Mouse (Mus musculus) fibroblast of lung, adult 2 months (primary cell): ENCODE data around the gene Pitpnm2.

Experiments
- DNase-seq: peaks from one replicate; pipeline ENCODE4 v3.0.0-alpha.2; 2011; ENCODE audit warnings: low read depth

Gene Pitpnm2

DNA sequence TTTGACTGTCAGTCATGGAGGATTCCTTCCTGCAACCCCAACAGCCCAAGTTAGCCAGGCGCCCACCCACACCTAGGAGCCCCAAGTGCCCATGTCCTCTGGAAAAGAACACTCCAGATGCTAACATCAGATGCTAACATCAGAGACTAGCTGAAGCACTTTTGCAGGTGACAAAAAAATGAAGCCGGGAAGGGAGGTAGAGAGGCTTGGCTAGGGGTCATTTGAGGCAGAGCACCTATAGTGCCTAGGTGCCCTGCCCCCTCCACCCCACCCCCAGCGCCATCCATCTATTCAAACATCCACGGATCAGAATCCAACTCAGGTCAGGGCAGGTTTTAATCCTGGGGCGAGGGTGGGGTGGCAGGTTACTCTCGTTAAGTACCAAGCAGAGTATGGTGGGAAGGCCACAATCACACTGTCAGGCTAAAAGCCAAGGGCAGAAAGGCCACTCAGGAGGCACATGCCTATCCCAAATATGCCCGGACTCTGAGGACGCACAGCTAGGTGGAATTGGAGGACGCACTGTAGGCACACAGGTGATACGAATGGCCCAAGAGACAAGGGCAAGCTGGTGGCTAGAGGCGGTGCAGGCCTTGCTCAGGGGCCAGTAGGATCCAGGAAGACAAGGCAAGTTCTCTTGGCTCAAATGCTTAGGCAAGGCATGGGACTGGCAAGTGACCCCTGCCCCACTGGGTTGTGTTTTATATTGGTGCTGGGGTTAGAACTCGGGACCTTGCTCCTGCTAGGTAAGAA is 155.5 kb downstream of the Pitpnm2 start:
- no peak for DNase-seq

GRCm38 (mm10) chr5:124093120-124093794 is 156.3 kb downstream of the Pitpnm2 start:
- no peak for DNase-seq

DNA sequence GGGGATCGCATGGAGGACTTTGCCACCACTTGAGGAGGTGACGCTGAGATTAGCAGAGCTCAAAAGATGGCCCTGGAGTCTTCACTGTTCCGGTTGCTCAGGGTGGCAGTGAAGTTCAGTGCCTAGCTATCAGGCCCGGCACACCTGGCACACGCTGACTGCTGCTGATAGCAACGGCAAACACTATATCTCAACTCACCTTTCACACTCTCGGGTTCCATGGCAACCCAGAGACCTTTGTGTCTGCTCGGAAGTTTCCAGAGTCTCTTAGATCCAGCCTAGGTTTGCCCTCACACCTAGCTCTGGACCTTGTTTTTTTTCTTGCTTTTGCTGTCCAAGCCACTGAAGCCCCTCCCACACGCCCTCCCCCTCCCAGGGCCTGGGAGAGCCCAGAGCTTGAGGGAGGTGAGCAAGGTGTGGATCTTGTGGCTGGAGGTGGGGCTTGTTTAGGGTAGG is 157.6 kb downstream of the Pitpnm2 start:
- no peak for DNase-seq

- DNase-seq, result no peak
Observed at GRCm38 (mm10) chr5:124089868-124090267, 159.7 kb downstream of the Pitpnm2 start.

GRCm38 (mm10) chr5:124086876-124087275 is 162.7 kb downstream of the Pitpnm2 start:
- no peak for DNase-seq

DNA sequence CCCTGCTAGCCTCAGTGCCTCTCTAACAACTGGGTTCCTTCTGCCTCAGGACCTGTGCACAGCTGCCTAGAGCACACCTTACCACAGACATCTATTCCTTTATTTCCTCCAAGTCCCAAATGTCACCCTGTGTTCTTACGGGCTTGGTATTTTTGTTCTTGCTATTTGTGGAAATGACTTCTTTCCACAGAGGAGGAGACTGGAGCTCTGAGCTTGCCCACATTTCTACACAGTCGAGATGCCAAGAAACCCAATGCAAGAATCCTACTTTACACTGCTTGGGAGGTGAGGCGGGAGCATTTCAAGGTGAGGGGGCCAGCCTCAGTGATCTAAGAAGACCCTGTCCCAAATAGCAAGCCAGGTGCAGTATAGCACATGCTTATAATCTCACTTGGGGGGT is 164.0 kb downstream of the Pitpnm2 start:
- DNase-seq, result no peak

GRCm38 (mm10) chr5:124084588-124085173 is 164.9 kb downstream of the Pitpnm2 start:
- DNase-seq, result no peak

- DNase-seq, result no peak
Observed at GRCm38 (mm10) chr5:124083850-124084587, 165.5 kb downstream of the Pitpnm2 start.

- DNase-seq, result no peak
Observed at GRCm38 (mm10) chr5:124082941-124083688, 166.4 kb downstream of the Pitpnm2 start.

GRCm38 (mm10) chr5:124082447-124082846 is 167.1 kb downstream of the Pitpnm2 start:
- DNase-seq, result no peak

DNA sequence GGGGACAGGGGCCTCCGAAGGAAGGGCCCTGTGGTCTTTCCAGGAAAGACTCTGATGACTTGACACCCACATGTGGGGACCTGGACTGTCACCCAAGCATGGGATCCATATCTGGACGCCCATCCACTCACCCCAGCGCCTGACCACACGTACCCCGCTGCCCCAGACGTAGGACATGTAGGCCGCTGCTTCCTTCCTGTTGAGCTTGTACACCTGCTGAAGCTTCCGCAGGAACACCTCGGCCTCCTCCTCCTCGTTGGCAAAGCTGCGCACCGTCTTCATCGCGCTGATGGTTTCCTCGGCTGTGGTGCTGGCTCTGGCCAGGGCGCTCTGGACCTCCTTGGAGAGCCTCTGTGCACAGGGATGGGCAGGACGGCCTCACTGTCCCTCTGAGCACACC is 169.7 kb downstream of the Pitpnm2 start:
- DNase-seq, result no peak

- peak; percentile 70 for DNase-seq
Observed at GRCm38 (mm10) chr5:124078794-124079416, 170.7 kb downstream of the Pitpnm2 start.

GRCm38 (mm10) chr5:124077856-124078460 is 171.6 kb downstream of the Pitpnm2 start:
- DNase-seq, result no peak

DNA sequence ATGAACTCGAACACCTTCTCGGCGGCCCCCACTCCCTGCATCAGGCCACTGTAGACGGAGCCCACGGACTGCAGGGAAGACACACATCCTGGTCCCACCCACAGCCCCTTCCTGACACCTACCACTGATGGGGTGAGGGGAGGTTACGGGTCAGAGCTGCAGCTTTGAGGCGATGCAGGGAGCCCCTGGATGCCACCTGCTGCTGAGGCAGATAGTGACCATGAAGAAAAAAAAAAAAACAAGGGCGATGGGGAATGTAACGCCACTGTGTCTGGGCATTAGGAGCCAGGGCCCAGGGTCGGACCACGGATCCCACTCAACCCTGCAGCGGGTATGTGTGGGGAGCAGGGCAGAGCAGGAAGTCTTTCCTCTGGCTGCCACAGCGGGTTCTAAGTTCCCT is 172.3 kb downstream of the Pitpnm2 start:
- DNase-seq, result no peak

DNA sequence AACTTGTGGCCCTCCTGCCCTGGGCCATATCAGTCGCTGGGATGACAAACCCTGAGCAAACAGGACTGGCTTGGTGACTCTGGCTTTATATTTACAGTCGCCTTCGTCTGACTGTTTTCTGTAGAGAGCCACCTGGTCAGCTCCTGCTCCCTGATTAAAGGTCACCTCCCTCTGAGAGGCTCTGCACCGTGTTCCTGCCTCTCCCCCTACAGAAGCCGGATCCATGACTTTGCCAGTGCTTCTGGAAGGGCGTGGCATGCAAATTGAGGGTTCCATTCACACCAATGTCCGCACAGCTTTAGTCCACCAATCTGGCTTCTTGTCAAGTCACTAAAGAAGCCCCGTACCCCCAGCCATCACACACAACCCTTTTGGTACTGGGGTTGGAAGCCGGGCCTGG is 173.0 kb downstream of the Pitpnm2 start:
- DNase-seq, result no peak

- no peak for DNase-seq
Observed at GRCm38 (mm10) chr5:124075716-124076115, 173.8 kb downstream of the Pitpnm2 start.

DNA sequence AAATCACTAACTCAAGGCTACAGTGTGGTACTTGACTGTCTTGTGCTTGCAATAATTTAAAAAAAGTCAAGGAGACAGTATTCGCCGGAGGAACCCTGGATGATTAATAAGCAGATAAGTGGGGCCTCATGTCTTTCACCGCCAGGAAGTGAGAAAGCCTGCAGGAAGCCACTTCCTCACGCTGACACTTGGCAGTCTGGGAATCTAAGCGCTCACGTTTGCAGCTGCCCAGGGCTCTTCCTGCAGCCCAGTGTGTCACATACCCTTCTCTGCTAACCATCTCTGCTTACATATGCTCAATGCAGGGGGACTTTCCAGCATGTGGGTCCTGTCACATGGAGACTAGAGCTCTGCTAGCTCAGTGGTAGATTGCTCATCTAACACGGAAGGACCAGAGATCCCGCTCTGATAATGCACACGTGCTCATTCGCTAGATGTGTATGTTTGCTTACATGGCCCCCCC is 174.7 kb downstream of the Pitpnm2 start:
- no peak for DNase-seq

DNA sequence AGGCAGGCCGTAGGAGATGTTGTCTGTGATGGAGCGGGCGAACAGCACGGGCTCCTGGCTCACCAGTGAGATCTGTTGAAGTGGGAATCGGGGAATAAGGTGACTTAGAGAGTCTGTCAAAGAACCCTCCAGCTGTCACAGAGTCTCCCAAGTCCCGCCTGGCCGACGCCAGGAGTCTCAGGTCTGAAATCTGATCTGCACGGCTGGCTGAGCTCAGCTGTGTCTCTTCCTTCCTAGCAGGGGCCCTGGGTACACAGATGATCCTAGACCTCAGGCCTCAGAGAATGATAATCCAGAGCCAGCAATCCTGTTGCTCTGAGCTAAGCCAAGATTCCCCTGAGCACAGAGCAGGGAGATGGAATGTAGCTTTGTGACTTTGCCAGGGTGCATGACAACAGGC is 175.9 kb downstream of the Pitpnm2 start:
- no peak for DNase-seq

DNA sequence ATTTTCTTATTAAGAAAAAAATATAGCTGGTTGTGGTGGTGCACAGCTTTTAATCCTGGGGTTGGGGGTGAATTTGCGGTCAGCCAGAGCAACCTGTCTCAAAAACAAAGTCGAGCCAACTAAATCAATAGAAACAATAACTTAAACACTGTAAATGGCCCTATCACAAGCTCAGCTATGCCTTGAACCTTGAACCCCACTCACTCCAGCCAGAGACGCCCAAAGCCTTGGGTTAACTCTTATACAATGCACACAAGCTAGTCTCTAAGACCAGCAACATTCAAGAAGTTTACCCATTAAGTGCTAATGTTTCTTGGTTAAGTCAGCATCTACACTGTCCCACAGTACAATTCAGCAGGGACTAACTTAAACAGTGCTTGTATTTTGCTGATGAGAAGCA is 179.9 kb downstream of the Pitpnm2 start:
- no peak for DNase-seq
